Mouse (Mus musculus) limb, embryonic 15.5 days (tissue): ENCODE results near the gene Sp4. TPM values are rescaled to one million over a fixed set of nuclear protein-coding genes. Genes with fewer than 3 reads are reported as not detected.

Source experiments
- ATAC-seq: fragments of 200-750 bp; cut with Nextera tagmentation; 2 replicates; pipeline ENCODE4 v1.8.0; 2017; ENCODE audit warnings: low read depth, moderate TSS enrichment; ENCODE audit not compliant: insufficient number of reproducible peaks, low FRiP score, low TSS enrichment
- H3K27ac ChIP-seq: fragments of 300-500 bp; sonication (generic); 2 replicates; pipeline ENCODE4 v1.5.1; 2015; ENCODE audit warnings: moderate library complexity, mild to moderate bottlenecking, inconsistent platforms
- H3K27me3 ChIP-seq: fragments of 300-500 bp; sonication (generic); 2 replicates; pipeline ENCODE4 v1.6.1; 2015; ENCODE audit warnings: inconsistent platforms
- H3K36me3 ChIP-seq: fragments of 300-500 bp; sonication (generic); 2 replicates; pipeline ENCODE4 v1.6.1; 2015; ENCODE audit warnings: inconsistent platforms
- H3K4me1 ChIP-seq: fragments of 300-500 bp; sonication (generic); 2 replicates; pipeline ENCODE4 v1.6.1; 2015; ENCODE audit warnings: inconsistent platforms
- H3K4me2 ChIP-seq: fragments of 300-500 bp; sonication (generic); 2 replicates; pipeline ENCODE4 v1.6.1; 2015; ENCODE audit warnings: mild to moderate bottlenecking, inconsistent platforms
- H3K4me3 ChIP-seq: fragments of 300-500 bp; sonication (generic); 2 replicates; pipeline ENCODE4 v1.5.1; 2015; ENCODE audit warnings: mild to moderate bottlenecking, inconsistent platforms
- H3K9ac ChIP-seq: fragments of 300-500 bp; sonication (generic); 2 replicates; pipeline ENCODE4 v1.6.1; 2015; ENCODE audit warnings: inconsistent platforms
- H3K9me3 ChIP-seq: fragments of 300-500 bp; sonication (generic); 2 replicates; pipeline ENCODE4 v1.6.1; 2016; ENCODE audit warnings: inconsistent platforms
- WGBS: fragments of 180-500 bp; shearing (Covaris S2); methylation state at CpG from one replicate; pipeline ENCODE4 v1.1.7; 2015; 5-methylcytosine and 5-hydroxymethylcytosine counted together
- polyA plus RNA-seq: library from polyadenylated mRNA; unstranded; fragments of >200 nt; fragmentation: Nextera tagmentation; extraction: Ambion mirVana; gene quantifications from 2 replicates; pipeline ENCODE4 v1.2.1, GENCODE M21; 2015

Sp4 gene
- polyA plus RNA-seq, 1 experiment from 2014 or later = 5.5 TPM

- WGBS = 60% methylated on average over 1 of the region's 1 CpGs
- no peak for ATAC-seq
- Histone ChIP-seq H3K4me3 (no peak overlapping the region), H3K9me3 (no peaks in the 10 kb centered on the region), H3K27ac (no peak overlapping the region), H3K4me1 (no peaks in the 10 kb centered on the region), H3K9ac (no peak overlapping the region), H3K27me3 (no peaks in the 10 kb centered on the region), H3K36me3 (0 out of 2 replicates have a peak, but pooled peaks cover 4% of the 10 kb centered on the region), H3K4me2 (no peak overlapping the region)
These were observed 37.4 kb downstream of the Sp4 start for GRCm38 (mm10) chr12:118263878-118264277.

DNA sequence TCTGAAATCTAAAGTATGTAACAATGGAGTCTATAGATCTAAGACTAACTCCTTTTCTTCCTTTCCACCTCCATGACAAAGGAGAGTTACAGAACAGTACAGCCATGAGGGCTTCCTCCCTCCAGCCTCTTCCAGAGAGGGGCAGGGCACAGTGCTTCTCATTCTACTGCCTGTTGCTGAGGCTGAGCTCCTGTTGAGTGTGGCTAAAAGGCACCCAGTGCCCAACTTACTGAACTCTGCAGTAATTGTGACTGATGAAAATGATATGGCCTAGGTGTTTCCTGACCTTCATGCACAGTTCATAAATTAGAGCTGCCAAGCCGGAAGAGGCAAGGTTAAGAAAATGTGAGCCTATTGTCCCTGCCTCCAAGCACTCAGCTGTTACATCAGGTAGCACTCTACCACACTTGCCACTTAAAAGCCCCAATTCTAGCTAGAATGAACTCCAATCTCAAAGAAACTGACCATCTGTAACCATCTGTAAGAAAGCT is 45.9 kb downstream of the Sp4 start:
- H3K9me3 ChIP-seq = no peaks in the 10 kb centered on the region
- no peak overlapping the region for H3K27ac ChIP-seq
- H3K36me3 ChIP-seq = no peaks in the 10 kb centered on the region; the same call in 1 of the 2 replicates
- WGBS = 39% methylated on average over 1 of the region's 1 CpGs
- ATAC-seq = no peak
- no peak overlapping the region for H3K9ac ChIP-seq
- H3K27me3 ChIP-seq = no peaks in the 10 kb centered on the region
- no peaks in the 10 kb centered on the region for H3K4me1 ChIP-seq
- no peak overlapping the region for H3K4me3 ChIP-seq
- no peak overlapping the region for H3K4me2 ChIP-seq

DNA sequence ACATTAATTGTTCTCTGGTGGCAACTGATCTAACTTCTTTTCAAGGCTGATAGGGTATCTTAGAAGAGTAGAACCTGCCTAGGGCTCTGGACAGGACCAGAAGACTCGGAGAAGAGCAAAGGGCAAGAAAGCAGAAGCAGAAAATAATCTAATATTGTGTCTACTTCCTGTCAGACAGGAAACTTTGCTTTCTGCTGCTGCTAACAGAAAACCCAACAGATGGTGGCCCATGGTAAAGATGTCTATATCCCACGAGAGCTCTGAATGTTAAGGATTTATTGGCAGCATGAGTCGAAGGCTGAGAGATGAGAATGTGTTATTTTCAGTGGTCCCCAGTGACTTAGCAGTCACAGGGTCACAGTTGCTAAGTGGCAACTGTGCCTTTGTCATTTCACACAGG is 80.1 kb downstream of the Sp4 start:
- Histone ChIP-seq H3K9ac (no peak overlapping the region), H3K27me3 (no peaks in the 10 kb centered on the region), H3K36me3 (no peaks in the 10 kb centered on the region), H3K4me1 (no peaks in the 10 kb centered on the region), H3K4me2 (no peak overlapping the region), H3K9me3 (no peaks in the 10 kb centered on the region), H3K27ac (no peak overlapping the region), H3K4me3 (no peak overlapping the region)
- no peak for ATAC-seq
- 41% methylated on average over 3 of the region's 3 CpGs for WGBS

GRCm38 (mm10) chr12:118220062-118220461 is 81.2 kb downstream of the Sp4 start:
- Histone ChIP-seq H3K4me3 (no peak overlapping the region), H3K27me3 (no peaks in the 10 kb centered on the region), H3K36me3 (no peaks in the 10 kb centered on the region), H3K27ac (no peak overlapping the region), H3K9me3 (no peaks in the 10 kb centered on the region), H3K4me2 (no peak overlapping the region), H3K4me1 (no peaks in the 10 kb centered on the region), H3K9ac (no peak overlapping the region)
- no peak for ATAC-seq

DNA sequence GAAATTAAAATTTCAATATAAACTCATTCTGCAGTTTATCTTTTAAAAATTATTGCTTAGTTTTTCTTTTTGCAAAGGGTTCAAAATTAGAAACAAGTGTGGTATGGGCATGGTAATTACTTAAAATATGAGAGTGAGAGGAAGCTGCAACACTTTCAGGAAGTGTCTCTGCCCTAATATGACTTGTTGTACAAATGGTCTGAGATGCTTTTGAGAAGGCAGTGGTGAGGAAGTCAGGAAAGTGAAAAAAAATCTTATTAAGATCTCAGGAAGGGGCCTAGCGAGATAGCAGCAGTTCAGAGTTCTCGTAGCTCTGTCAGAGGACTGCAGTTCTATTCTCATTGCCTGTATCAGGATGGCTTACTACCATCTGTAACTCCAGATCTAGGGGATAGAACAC is 89.1 kb downstream of the Sp4 start:
- Histone ChIP-seq H3K9me3 (no peaks in the 10 kb centered on the region), H3K4me2 (no peak overlapping the region), H3K9ac (no peak overlapping the region), H3K27me3 (no peaks in the 10 kb centered on the region), H3K4me1 (no peaks in the 10 kb centered on the region), H3K36me3 (no peaks in the 10 kb centered on the region), H3K27ac (no peak overlapping the region), H3K4me3 (no peak overlapping the region)
- ATAC-seq = no peak
- WGBS = 88% methylated on average over 2 of the region's 2 CpGs

DNA sequence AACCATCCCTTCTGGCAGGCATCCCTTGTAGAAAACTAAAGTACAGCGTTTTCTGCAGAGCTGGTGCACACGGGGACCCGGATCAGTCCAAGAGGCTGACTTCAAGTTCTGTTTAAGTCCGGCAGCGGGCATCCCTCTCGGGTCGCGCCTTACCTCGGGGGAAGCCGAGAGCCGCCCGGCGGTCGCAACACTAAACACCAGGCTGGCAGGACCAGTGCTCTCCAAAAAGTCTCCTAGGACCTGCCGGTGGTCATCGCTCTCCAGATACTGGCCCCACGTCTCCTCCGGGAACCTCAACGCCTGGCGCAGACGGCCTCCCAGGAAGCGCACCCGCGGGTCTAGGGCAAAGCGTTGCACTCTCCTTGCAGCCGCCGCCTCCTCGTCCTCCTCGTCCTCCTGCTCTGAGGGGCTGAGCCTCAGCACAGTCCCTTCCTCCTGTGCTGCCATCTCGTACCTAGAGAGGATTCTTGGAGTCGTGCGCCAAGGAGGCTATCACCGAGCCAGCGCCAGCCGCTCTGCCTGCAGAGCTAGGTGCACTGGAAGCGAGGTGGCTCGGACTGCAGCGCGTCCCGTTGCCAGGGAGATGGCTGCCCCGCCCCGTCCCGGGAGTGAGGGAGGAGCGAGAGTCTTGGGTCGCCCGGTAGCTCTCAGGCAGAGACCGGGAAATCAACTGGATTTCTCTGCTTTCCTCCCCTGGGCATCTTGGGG is 102.7 kb downstream of the Sp4 start, which contains the start of gene Dnah11:
Dnah11 (minus strand) TSS at position 658 of the 708 bp plus-strand sequence.
- no peaks in the 10 kb centered on the region for H3K9me3 ChIP-seq
- peak; percentile 52; the same call in 1 of the 2 replicates for ATAC-seq
- no peaks in the 10 kb centered on the region for H3K36me3 ChIP-seq
- WGBS = under 1% methylated on average over 47 of the region's 47 CpGs
- peak within 1 kb of the TSS; percentile 51 for H3K4me3 ChIP-seq
- peaks cover 32% of the 10 kb centered on the region for H3K27me3 ChIP-seq
- peaks cover 11% of the 10 kb centered on the region for H3K4me1 ChIP-seq
- peak within 1 kb of the TSS; percentile 94 for H3K4me2 ChIP-seq
- no peak within 1 kb of the TSS for H3K27ac ChIP-seq
- no peak within 1 kb of the TSS for H3K9ac ChIP-seq

DNA sequence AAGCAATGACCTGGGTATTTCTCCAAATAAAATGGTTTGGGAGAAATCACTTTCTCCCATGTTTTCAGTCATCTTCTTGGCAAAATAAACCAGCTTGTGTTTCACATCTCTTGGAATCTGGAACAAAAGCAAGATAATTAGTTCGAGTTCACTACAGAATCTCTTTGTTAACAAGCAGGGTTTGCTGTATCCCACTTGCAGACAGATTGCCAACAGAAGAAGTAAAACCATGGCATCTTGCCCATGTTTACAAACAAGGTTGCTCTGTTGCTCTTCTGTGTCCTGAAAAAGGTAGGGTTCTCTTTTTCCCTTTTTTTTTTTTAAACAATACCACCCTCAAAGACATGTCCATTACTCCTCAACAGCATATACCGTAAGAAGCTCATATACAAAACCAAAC is 104.7 kb downstream of the Sp4 start:
- peaks cover 11% of the 10 kb centered on the region for H3K4me1 ChIP-seq

DNA sequence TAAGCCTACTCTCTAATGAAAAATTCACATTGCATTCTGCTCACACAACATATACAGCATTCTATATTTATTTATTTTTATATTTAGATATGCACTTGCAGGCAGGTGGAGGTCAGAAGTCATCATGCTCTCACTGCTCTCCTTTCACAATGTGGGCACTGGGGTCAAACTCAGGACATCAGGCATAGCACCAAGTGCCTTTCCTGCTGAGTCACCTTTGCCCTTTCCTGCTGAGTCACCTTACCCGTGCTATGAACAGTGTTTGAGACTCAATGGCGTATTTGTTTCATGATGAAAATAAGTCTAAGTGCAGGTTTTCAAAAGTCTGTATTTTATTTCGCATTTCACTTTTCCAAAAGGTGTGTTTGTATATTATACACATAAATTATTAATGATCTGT is 111.7 kb downstream of the Sp4 start:
- H3K4me3 ChIP-seq = no peak overlapping the region
- 77% methylated on average over 3 of the region's 3 CpGs for WGBS
- H3K4me2 ChIP-seq = no peak overlapping the region
- peaks cover 2% of the 10 kb centered on the region; the same call in 1 of the 2 replicates for H3K4me1 ChIP-seq
- H3K36me3 ChIP-seq = no peaks in the 10 kb centered on the region
- H3K9me3 ChIP-seq = no peaks in the 10 kb centered on the region
- no peak overlapping the region for H3K9ac ChIP-seq
- no peak for ATAC-seq
- H3K27ac ChIP-seq = no peak overlapping the region
- no peaks in the 10 kb centered on the region for H3K27me3 ChIP-seq

More for the DNA sequence above, 104.7 kb downstream of the Sp4 start:
- peaks cover 32% of the 10 kb centered on the region for H3K27me3 ChIP-seq
- H3K36me3 ChIP-seq = no peaks in the 10 kb centered on the region
- H3K4me3 ChIP-seq = no peak overlapping the region
- no peaks in the 10 kb centered on the region for H3K9me3 ChIP-seq
- no peak overlapping the region for H3K9ac ChIP-seq
- ATAC-seq = no peak
- 70% methylated on average over 2 of the region's 2 CpGs for WGBS
- no peak overlapping the region for H3K27ac ChIP-seq
- no peak overlapping the region for H3K4me2 ChIP-seq

DNA sequence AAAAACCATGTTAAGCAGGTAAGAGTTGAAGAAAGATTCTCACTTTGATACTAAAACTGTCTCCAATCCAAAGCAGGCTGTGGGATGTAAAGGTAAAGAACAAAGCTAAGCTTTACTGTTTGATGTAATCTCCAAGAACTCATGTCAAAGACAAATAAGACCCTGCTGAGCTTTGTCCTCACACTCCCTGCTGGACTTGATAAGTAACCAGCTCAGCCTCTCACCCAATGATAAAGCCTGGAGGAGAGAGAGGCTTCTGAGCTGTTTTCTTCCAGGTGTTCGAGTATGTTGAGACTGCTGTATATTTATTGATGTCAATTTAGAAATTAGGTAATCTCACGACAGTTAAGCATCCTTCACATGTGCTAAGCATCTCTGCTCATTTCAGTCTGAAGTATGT is 113.6 kb downstream of the Sp4 start:
- Histone ChIP-seq H3K9me3 (no peaks in the 10 kb centered on the region), H3K36me3 (no peaks in the 10 kb centered on the region), H3K4me1 (peaks cover 2% of the 10 kb centered on the region; the same call in 1 of the 2 replicates), H3K9ac (no peak overlapping the region), H3K4me3 (no peak overlapping the region), H3K27ac (no peak overlapping the region), H3K27me3 (no peaks in the 10 kb centered on the region), H3K4me2 (no peak overlapping the region)
- 63% methylated on average over 2 of the region's 2 CpGs for WGBS
- no peak for ATAC-seq

DNA sequence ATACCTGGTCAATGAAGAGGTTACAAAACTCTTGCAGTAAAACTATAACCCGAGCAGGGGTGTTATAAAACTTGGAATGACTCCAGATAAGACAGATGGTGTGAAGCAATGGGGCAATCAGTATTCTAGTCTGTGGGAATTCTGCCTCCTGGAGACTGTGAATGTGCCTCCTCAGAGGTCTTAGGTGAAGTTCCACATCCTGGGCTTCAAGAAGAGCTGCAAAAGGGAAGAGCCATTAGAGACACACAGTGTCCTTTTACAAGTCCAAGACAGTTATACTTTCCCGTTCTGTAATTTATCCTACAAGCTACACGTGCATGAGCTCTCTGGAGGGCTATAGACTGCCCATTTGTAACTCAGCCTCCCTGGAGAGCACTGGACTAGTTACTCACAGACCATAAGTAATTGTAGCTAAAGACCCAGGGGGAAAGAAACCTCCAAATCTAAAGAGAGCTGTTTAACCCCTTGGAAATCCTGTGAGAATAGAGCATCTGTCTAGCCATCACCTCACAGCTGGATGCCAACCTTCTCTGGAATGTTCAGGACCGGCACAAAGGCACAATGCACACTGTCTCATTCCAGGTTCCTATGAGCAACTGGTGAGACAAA is 114.3 kb downstream of the Sp4 start:
- no peaks in the 10 kb centered on the region for H3K9me3 ChIP-seq
- H3K27me3 ChIP-seq = no peaks in the 10 kb centered on the region
- WGBS = 12% methylated on average over 4 of the region's 4 CpGs
- H3K27ac ChIP-seq = no peak overlapping the region
- H3K4me3 ChIP-seq = no peak overlapping the region
- peaks cover 2% of the 10 kb centered on the region; the same call in 1 of the 2 replicates for H3K4me1 ChIP-seq
- no peak overlapping the region for H3K4me2 ChIP-seq
- H3K9ac ChIP-seq = no peak overlapping the region
- no peaks in the 10 kb centered on the region for H3K36me3 ChIP-seq
- no peak for ATAC-seq

DNA sequence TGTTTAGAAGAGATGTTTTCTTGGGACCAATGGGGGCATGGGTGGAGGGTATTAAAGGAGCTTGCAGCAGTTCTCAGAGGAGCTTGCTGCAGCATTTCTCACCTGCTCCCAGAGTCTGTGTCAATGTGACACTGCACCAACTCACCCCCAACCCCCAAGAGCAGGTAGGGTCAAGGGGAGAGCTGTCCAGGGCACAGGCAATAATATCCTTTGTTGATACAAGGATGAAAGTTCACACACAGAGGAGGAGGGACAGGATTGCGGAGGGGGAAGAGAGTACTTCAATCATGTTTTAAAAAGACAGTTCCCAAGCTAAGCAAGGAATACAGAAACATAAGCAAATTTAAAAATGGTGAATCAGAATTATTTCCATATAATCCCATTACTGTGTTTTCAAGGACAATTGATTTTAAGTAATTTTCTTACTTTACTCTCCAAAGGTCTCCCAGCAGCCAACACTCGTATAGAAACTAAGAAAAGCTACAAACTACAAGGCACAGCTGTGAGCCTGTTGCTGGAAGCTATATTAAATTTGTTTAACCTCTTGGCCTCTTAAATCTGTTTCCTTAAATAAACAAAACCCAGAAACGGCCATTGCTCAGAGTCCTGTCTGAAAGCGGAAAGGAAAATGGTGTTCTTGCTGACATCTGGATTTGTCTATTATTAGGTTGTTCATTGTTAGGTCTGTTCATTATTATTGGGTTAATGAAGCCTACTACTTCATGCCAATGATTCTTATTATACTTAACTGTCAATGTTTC is 114.9 kb downstream of the Sp4 start:
- ATAC-seq = no peak
- no peak overlapping the region for H3K4me3 ChIP-seq

More for the DNA sequence above, 114.9 kb downstream of the Sp4 start:
- no peaks in the 10 kb centered on the region for H3K9me3 ChIP-seq
- no peaks in the 10 kb centered on the region for H3K27me3 ChIP-seq
- no peak overlapping the region for H3K4me2 ChIP-seq
- no peak overlapping the region for H3K27ac ChIP-seq
- no peaks in the 10 kb centered on the region for H3K36me3 ChIP-seq
- 25% methylated on average over 4 of the region's 4 CpGs for WGBS
- no peak overlapping the region for H3K9ac ChIP-seq
- peaks cover 2% of the 10 kb centered on the region; the same call in 1 of the 2 replicates for H3K4me1 ChIP-seq
